8 mouse cellular contexts compared by ENCODE assay signal in genomic region chr10:120551851-120552281, GRCm38 (mm10).
A peak's percentile ranks its signal among the peaks of the same experiment; 100 is the strongest.
DNase-seq lines count a peak whose midpoint lies in the region; ATAC-seq and TF ChIP-seq lines count a peak whose summit lies in the region.

No protein-coding gene starts in this region.

- no peak for DNase-seq in heart, adult 8-10 months (ENCODE audit: low spot score)
- DNase-seq in Muller cell, postnatal 12 days (ENCODE audit: inconsistent ontology term): peak; percentile 37
- DNase-seq in forelimb bud, embryonic 11.5 days (ENCODE audit: low read depth, low spot score): peak; percentile 79
- peak; percentile 60 for DNase-seq in limb, embryonic 14.5 days (ENCODE audit: low spot score)
- DNase-seq in thymus, postnatal 25 days: no peak
- DNase-seq in frontal cortex, postnatal 10 days (ENCODE audit: low spot score in 2 of 2): no peak

- ATAC-seq in heart, embryonic 11.5 days (replicated peaks; ENCODE audit: insufficient number of reproducible peaks, low FRiP score, low TSS enrichment): no peak
- ATAC-seq in limb, embryonic 14.5 days (ENCODE audit: low FRiP score, low read depth): peak; percentile 73
- no peak for ATAC-seq in stomach, embryonic 14.5 days (ENCODE audit: insufficient number of reproducible peaks, insufficient read depth, low FRiP score, low read depth)

- H3K4me1 ChIP-seq in heart, embryonic 11.5 days (ENCODE audit: control insufficient read depth, insufficient read depth, low read length): peaks cover 7% of the 10 kb centered on the region
- 0 out of 2 replicates have a peak, but pooled peaks cover 3% of the 10 kb centered on the region for H3K4me1 ChIP-seq in limb, embryonic 14.5 days (ENCODE audit: control insufficient read depth, insufficient read depth, low read length)
- H3K4me1 ChIP-seq in stomach, embryonic 14.5 days (ENCODE audit: control insufficient read depth, insufficient read depth, low read length): peaks cover 9% of the 10 kb centered on the region

- TF ChIP-seq POLR2A in limb, embryonic 14.5 days (IDR thresholded peaks at IDR 0.05; ENCODE audit: borderline replicate concordance, extremely low read depth, insufficient read depth, insufficient read length): no peak

- peak overlapping the region; percentile 99 for H3K4me2 ChIP-seq in heart, embryonic 11.5 days
- H3K4me2 ChIP-seq in limb, embryonic 14.5 days (replicated peaks; ENCODE audit: low read depth, low read length, severe bottlenecking): peak overlapping the region; percentile 100
- peak overlapping the region; percentile 100 for H3K4me2 ChIP-seq in stomach, embryonic 14.5 days (replicated peaks; ENCODE audit: low read depth, low read length)

- 1% methylated on average over 18 of the region's 18 CpGs for WGBS in heart, embryonic 11.5 days (ENCODE audit: insufficient replicate concordance)
- under 1% methylated on average over 18 of the region's 18 CpGs for WGBS in limb, embryonic 14.5 days
- 1% methylated on average over 18 of the region's 18 CpGs for WGBS in stomach, embryonic 14.5 days

- no peak overlapping the region for H3K27ac ChIP-seq in heart, embryonic 11.5 days (ENCODE audit: low read depth, low read length)
- peak overlapping the region; percentile 90 for H3K27ac ChIP-seq in limb, embryonic 14.5 days (replicated peaks; ENCODE audit: low read depth, low read length)
- H3K27ac ChIP-seq in stomach, embryonic 14.5 days (ENCODE audit: low read length): peak overlapping the region; percentile 94; the same call in 1 of the 2 replicates

- no peaks in the 10 kb centered on the region for H3K36me3 ChIP-seq in heart, embryonic 11.5 days (ENCODE audit: control insufficient read depth, insufficient read depth, low read length)
- no peaks in the 10 kb centered on the region for H3K36me3 ChIP-seq in limb, embryonic 14.5 days (ENCODE audit: control insufficient read depth, insufficient read depth, low read length)
- H3K36me3 ChIP-seq in stomach, embryonic 14.5 days (ENCODE audit: control insufficient read depth, insufficient read depth, low read length): no peaks in the 10 kb centered on the region

- no peaks in the 10 kb centered on the region for H3K27me3 ChIP-seq in heart, embryonic 11.5 days (ENCODE audit: control insufficient read depth, insufficient read depth, low read length)
- no peaks in the 10 kb centered on the region for H3K27me3 ChIP-seq in limb, embryonic 14.5 days (ENCODE audit: control insufficient read depth, insufficient read depth, low read length)
- H3K27me3 ChIP-seq in stomach, embryonic 14.5 days (ENCODE audit: control insufficient read depth, insufficient read depth, low read length): no peaks in the 10 kb centered on the region

- H3K4me3 ChIP-seq in heart, embryonic 11.5 days (ENCODE audit: low read depth, low read length): peak overlapping the region; percentile 60
- peak overlapping the region; percentile 56 for H3K4me3 ChIP-seq in limb, embryonic 14.5 days (replicated peaks; ENCODE audit: low read length)
- peak overlapping the region; percentile 51 for H3K4me3 ChIP-seq in stomach, embryonic 14.5 days (ENCODE audit: low read depth, low read length)

- peak overlapping the region; percentile 82 for H3K9ac ChIP-seq in heart, embryonic 11.5 days (ENCODE audit: low read depth, low read length)
- H3K9ac ChIP-seq in limb, embryonic 14.5 days (ENCODE audit: low read depth, low read length, severe bottlenecking): peak overlapping the region; percentile 73
- peak overlapping the region; percentile 55; the same call in 1 of the 2 replicates for H3K9ac ChIP-seq in stomach, embryonic 14.5 days (replicated peaks; ENCODE audit: low read depth, low read length)

- H3K9me3 ChIP-seq in heart, embryonic 11.5 days (replicated peaks; ENCODE audit: control insufficient read depth, low read length): no peaks in the 10 kb centered on the region
- no peaks in the 10 kb centered on the region for H3K9me3 ChIP-seq in limb, embryonic 14.5 days (ENCODE audit: control insufficient read depth, low read length)
- H3K9me3 ChIP-seq in stomach, embryonic 14.5 days (ENCODE audit: control insufficient read depth, low read depth, low read length): no peaks in the 10 kb centered on the region

Comparison
In these comparisons a context has a peak if more than half of its experiments do, and no peak if none do; other contexts are left out.
1. DNase-seq: peak in Muller cell, postnatal 12 days (single experiment), forelimb bud, embryonic 11.5 days (single experiment) and limb, embryonic 14.5 days (single experiment); none in heart, adult 8-10 months (single experiment), thymus, postnatal 25 days (single experiment) and frontal cortex, postnatal 10 days (0 of 2).
2. Peak in every context shown above with its lines, with median percentiles within 50 percentile points of each other: H3K4me2 ChIP-seq, H3K4me3 ChIP-seq and H3K9ac ChIP-seq.